Mouse (Mus musculus): ENCODE measurements around the gene Zfp423. TPM values are rescaled to one million over a fixed set of nuclear protein-coding genes. Genes with fewer than 3 reads are reported as not detected.

Gene Zfp423
- polyA plus RNA-seq, 1 experiment from 2014 or later: 6.1 TPM

- Histone ChIP-seq H3K4me2 (ENCODE audit: low read length) (no peak overlapping the region; the same call in 1 of the 2 replicates), H3K9ac (ENCODE audit: low read depth, low read length) (no peak overlapping the region), H3K27me3 (ENCODE audit: insufficient read depth, low read length) (0 out of 2 replicates have a peak, but pooled peaks cover 1% of the 10 kb centered on the region), H3K27ac (no peak overlapping the region), H3K9me3 (replicated peaks; ENCODE audit: low read length) (no peaks in the 10 kb centered on the region), H3K36me3 (ENCODE audit: insufficient read depth, low read length) (no peaks in the 10 kb centered on the region), H3K4me1 (replicated peaks; ENCODE audit: insufficient read depth, low read length) (peaks cover 11% of the 10 kb centered on the region), H3K4me3 (replicated peaks; ENCODE audit: low read depth, low read length) (no peak overlapping the region)
- DNase-seq (ENCODE audit: low spot score) (no peak), ATAC-seq (replicated peaks; ENCODE audit: low FRiP score, low read depth) (no peak)
- 69% methylated on average over 9 of the region's 9 CpGs for WGBS
- no peak for TF ChIP-seq CTCF (IDR thresholded peaks at IDR 0.05; ENCODE audit: low read depth)
Measured at GRCm38 (mm10) chr8:87655946-87656345, 303.4 kb downstream of the Zfp423 start.

GRCm38 (mm10) chr8:87647781-87648180, 311.6 kb downstream of the Zfp423 start:
- H3K4me3 ChIP-seq (replicated peaks; ENCODE audit: low read depth, low read length): no peak overlapping the region
- no peaks in the 10 kb centered on the region for H3K9me3 ChIP-seq (replicated peaks; ENCODE audit: low read length)
- DNase-seq (ENCODE audit: low spot score) (no peak), ATAC-seq (replicated peaks; ENCODE audit: low FRiP score, low read depth) (no peak)
- no peak overlapping the region for H3K27ac ChIP-seq
- 57% methylated on average over 9 of the region's 9 CpGs for WGBS
- H3K27me3 ChIP-seq (ENCODE audit: insufficient read depth, low read length): no peaks in the 10 kb centered on the region
- H3K9ac ChIP-seq (ENCODE audit: low read depth, low read length): no peak overlapping the region
- no peaks in the 10 kb centered on the region for H3K4me1 ChIP-seq (replicated peaks; ENCODE audit: insufficient read depth, low read length)
- no peaks in the 10 kb centered on the region for H3K36me3 ChIP-seq (ENCODE audit: insufficient read depth, low read length)
- no peak for TF ChIP-seq CTCF (IDR thresholded peaks at IDR 0.05; ENCODE audit: low read depth)
- no peak overlapping the region for H3K4me2 ChIP-seq (ENCODE audit: low read length)

GRCm38 (mm10) chr8:87645829-87646483, 313.4 kb downstream of the Zfp423 start:
- Histone ChIP-seq H3K27ac (no peak overlapping the region), H3K4me2 (ENCODE audit: low read length) (no peak overlapping the region), H3K36me3 (ENCODE audit: insufficient read depth, low read length) (no peaks in the 10 kb centered on the region), H3K9me3 (replicated peaks; ENCODE audit: low read length) (no peaks in the 10 kb centered on the region), H3K4me1 (replicated peaks; ENCODE audit: insufficient read depth, low read length) (no peaks in the 10 kb centered on the region), H3K27me3 (ENCODE audit: insufficient read depth, low read length) (no peaks in the 10 kb centered on the region), H3K9ac (ENCODE audit: low read depth, low read length) (no peak overlapping the region), H3K4me3 (replicated peaks; ENCODE audit: low read depth, low read length) (no peak overlapping the region)
- ATAC-seq (replicated peaks; ENCODE audit: low FRiP score, low read depth) (no peak), DNase-seq (ENCODE audit: low spot score) (no peak)
- WGBS: 74% methylated on average over 5 of the region's 5 CpGs
- no peak for TF ChIP-seq CTCF (IDR thresholded peaks at IDR 0.05; ENCODE audit: low read depth)

GRCm38 (mm10) chr8:87645371-87645770, 314.0 kb downstream of the Zfp423 start:
- Histone ChIP-seq H3K4me1 (replicated peaks; ENCODE audit: insufficient read depth, low read length) (no peaks in the 10 kb centered on the region), H3K27me3 (ENCODE audit: insufficient read depth, low read length) (no peaks in the 10 kb centered on the region), H3K36me3 (ENCODE audit: insufficient read depth, low read length) (no peaks in the 10 kb centered on the region), H3K27ac (no peak overlapping the region), H3K4me3 (replicated peaks; ENCODE audit: low read depth, low read length) (no peak overlapping the region), H3K4me2 (ENCODE audit: low read length) (no peak overlapping the region), H3K9ac (ENCODE audit: low read depth, low read length) (no peak overlapping the region), H3K9me3 (replicated peaks; ENCODE audit: low read length) (no peaks in the 10 kb centered on the region)
- DNase-seq (ENCODE audit: low spot score) (no peak), ATAC-seq (replicated peaks; ENCODE audit: low FRiP score, low read depth) (no peak)
- WGBS: 18% methylated on average over 6 of the region's 6 CpGs
- no peak for TF ChIP-seq CTCF (IDR thresholded peaks at IDR 0.05; ENCODE audit: low read depth)

GRCm38 (mm10) chr8:87640930-87641329, 318.5 kb downstream of the Zfp423 start:
- TF ChIP-seq CTCF (IDR thresholded peaks at IDR 0.05; ENCODE audit: low read depth): peak; percentile 73
- Histone ChIP-seq H3K9ac (ENCODE audit: low read depth, low read length) (no peak overlapping the region), H3K9me3 (replicated peaks; ENCODE audit: low read length) (no peaks in the 10 kb centered on the region), H3K36me3 (ENCODE audit: insufficient read depth, low read length) (no peaks in the 10 kb centered on the region), H3K27me3 (ENCODE audit: insufficient read depth, low read length) (no peaks in the 10 kb centered on the region), H3K4me2 (ENCODE audit: low read length) (no peak overlapping the region), H3K27ac (no peak overlapping the region), H3K4me3 (replicated peaks; ENCODE audit: low read depth, low read length) (no peak overlapping the region), H3K4me1 (replicated peaks; ENCODE audit: insufficient read depth, low read length) (no peaks in the 10 kb centered on the region)
- peak; percentile 78 for DNase-seq (ENCODE audit: low spot score)
- WGBS: 43% methylated on average over 3 of the region's 3 CpGs
- ATAC-seq (replicated peaks; ENCODE audit: low FRiP score, low read depth): no peak; the same call in 1 of the 2 replicates

- no peak for ATAC-seq (replicated peaks; ENCODE audit: low FRiP score, low read depth)
Measured at GRCm38 (mm10) chr8:87636226-87636742, 323.1 kb downstream of the Zfp423 start.

More at GRCm38 (mm10) chr8:87636226-87636742, 323.1 kb downstream of the Zfp423 start:
- Histone ChIP-seq H3K4me3 (replicated peaks; ENCODE audit: low read depth, low read length) (no peak overlapping the region), H3K4me2 (ENCODE audit: low read length) (0 out of 2 replicates have a peak overlapping the region, but pooled peaks have one; percentile 0), H3K36me3 (ENCODE audit: insufficient read depth, low read length) (no peaks in the 10 kb centered on the region), H3K27ac (peak overlapping the region; percentile 31), H3K27me3 (ENCODE audit: insufficient read depth, low read length) (no peaks in the 10 kb centered on the region), H3K4me1 (replicated peaks; ENCODE audit: insufficient read depth, low read length) (no peaks in the 10 kb centered on the region), H3K9ac (ENCODE audit: low read depth, low read length) (no peak overlapping the region), H3K9me3 (replicated peaks; ENCODE audit: low read length) (no peaks in the 10 kb centered on the region)
- 47% methylated on average over 11 of the region's 11 CpGs for WGBS
- no peak for DNase-seq (ENCODE audit: low spot score)
- TF ChIP-seq CTCF (IDR thresholded peaks at IDR 0.05; ENCODE audit: low read depth): no peak

All from kidney, postnatal 0 days (tissue).